Mouse (Mus musculus) retina, postnatal 1 day (tissue): ENCODE measurements around the gene Hsd17b3.

Experiments
- DNase-seq: peaks from one replicate; pipeline ENCODE4 v3.0.0-alpha.2; 2012

Gene Hsd17b3

GRCm38 (mm10) chr13:64089130-64089529, at the start of gene Hsd17b3:
TSS of gene Hsd17b3 (minus strand) at chr13:64089230.
- no peak for DNase-seq

GRCm38 (mm10) chr13:64129616-64130375, 40.8 kb upstream of the Hsd17b3 start:
- peak; percentile 31 for DNase-seq

GRCm38 (mm10) chr13:64128858-64129615, 40.0 kb upstream of the Hsd17b3 start, which contains the start of gene Slc35d2:
TSS of gene Slc35d2 (minus strand) at chr13:64129368.
- DNase-seq = peak; percentile 39

GRCm38 (mm10) chr13:64126316-64126715, 37.3 kb upstream of the Hsd17b3 start:
- DNase-seq = no peak

- DNase-seq = no peak
Measured at GRCm38 (mm10) chr13:64124886-64125285, 35.9 kb upstream of the Hsd17b3 start.

GRCm38 (mm10) chr13:64123491-64124188, 34.6 kb upstream of the Hsd17b3 start:
- DNase-seq = no peak

- no peak for DNase-seq
Measured at GRCm38 (mm10) chr13:64120760-64121159, 31.7 kb upstream of the Hsd17b3 start.

- no peak for DNase-seq
Measured at GRCm38 (mm10) chr13:64117442-64117841, 28.4 kb upstream of the Hsd17b3 start.

- DNase-seq = no peak
Measured at GRCm38 (mm10) chr13:64110421-64110820, 21.4 kb upstream of the Hsd17b3 start.

GRCm38 (mm10) chr13:64108381-64108850, 19.4 kb upstream of the Hsd17b3 start:
- DNase-seq = peak; percentile 69

GRCm38 (mm10) chr13:64107535-64107934, 18.5 kb upstream of the Hsd17b3 start:
- peak; percentile 45 for DNase-seq

- no peak for DNase-seq
Measured at GRCm38 (mm10) chr13:64107105-64107504, 18.1 kb upstream of the Hsd17b3 start.

- no peak for DNase-seq
Measured at GRCm38 (mm10) chr13:64105690-64106089, 16.7 kb upstream of the Hsd17b3 start.

GRCm38 (mm10) chr13:64100186-64100585, 11.2 kb upstream of the Hsd17b3 start:
- peak; percentile 55 for DNase-seq

GRCm38 (mm10) chr13:64098992-64099391, 10.0 kb upstream of the Hsd17b3 start:
- DNase-seq = peak; percentile 55

- DNase-seq = peak; percentile 80
Measured at GRCm38 (mm10) chr13:64093341-64093740, 4.3 kb upstream of the Hsd17b3 start.

GRCm38 (mm10) chr13:64092752-64093151, 3.7 kb upstream of the Hsd17b3 start:
- DNase-seq = no peak

GRCm38 (mm10) chr13:64092141-64092540, 3.1 kb upstream of the Hsd17b3 start:
- DNase-seq = no peak

- no peak for DNase-seq
Measured at GRCm38 (mm10) chr13:64091006-64091405, 2.0 kb upstream of the Hsd17b3 start.

GRCm38 (mm10) chr13:64090278-64090677, 1.2 kb upstream of the Hsd17b3 start:
- no peak for DNase-seq

- no peak for DNase-seq
Measured at GRCm38 (mm10) chr13:64088057-64088456, 973 bp downstream of the Hsd17b3 start.

GRCm38 (mm10) chr13:64086036-64086435, 3.0 kb downstream of the Hsd17b3 start:
- no peak for DNase-seq

GRCm38 (mm10) chr13:64083331-64083730, 5.7 kb downstream of the Hsd17b3 start:
- no peak for DNase-seq
